Mouse (Mus musculus): Measurements from ENCODE around the gene Icam1. TPM values are rescaled to one million over a fixed set of nuclear protein-coding genes. Genes with fewer than 3 reads are reported as not detected.

Gene Icam1
- total RNA-seq, 4 experiments from 2014 or later, result 1.3 to 2.3 (median 1.4) TPM

DNA sequence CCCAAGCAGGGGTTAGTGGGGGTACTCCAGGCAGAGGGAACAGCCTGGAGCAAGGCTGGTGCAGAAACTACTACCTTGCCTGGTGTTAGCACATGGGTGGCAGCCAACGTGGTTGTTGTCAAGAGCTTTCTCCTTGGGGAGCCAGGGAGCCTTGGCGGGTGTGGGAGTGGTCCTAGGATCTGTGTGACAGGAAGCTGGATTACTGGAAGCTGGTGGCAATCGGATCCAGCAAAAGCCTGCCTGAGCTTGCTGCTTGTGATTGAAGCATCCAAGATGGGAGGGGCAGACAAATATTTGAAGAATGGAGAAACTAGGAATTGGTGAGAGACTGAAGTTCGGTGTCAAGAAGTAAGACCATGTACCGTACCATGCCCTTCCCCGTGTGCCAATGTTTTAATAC is 6.5 kb downstream of the Icam1 start:
- no peak for DNase-seq (ENCODE audit: low spot score in 2 of 2)

DNA sequence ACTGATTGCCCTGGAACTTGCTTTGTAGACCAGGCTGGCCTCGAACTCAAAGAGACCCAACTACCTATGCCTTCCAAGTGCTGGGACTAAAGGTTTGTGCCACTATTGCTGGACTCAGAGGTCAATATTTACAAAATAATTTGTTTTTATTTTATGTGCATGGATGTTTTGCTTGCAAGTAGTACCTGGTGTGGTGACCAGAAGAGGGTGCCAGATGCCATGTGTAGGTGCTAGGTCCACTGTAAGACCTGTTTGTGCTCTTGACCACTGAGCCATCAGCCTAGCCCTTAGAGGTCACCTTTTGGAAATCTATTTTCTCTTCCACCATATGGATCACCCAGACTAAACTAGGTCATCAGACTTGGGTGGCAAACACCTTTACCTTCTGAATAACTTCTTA is 6.9 kb downstream of the Icam1 start:
- DNase-seq (ENCODE audit: low spot score in 2 of 2), result no peak

DNA sequence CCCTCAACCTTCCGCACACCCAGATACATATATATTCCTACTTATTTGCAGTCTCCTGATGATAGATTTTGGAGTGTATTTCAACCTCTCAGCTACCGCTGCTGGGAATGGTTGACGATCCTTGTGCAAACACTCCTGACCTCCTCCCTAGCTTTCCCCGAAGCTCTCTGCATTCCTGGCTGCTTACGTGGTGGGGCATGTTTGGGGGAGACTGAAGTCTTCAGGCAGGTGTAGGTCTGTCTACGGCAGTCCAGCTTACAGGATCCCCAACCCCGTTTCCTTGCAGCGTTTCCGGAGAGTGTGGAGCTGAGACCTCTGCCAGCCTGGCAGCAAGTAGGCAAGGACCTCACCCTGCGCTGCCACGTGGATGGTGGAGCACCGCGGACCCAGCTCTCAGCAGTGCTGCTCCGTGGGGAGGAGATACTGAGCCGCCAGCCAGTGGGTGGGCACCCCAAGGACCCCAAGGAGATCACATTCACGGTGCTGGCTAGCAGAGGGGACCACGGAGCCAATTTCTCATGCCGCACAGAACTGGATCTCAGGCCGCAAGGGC is 9.5 kb downstream of the Icam1 start:
- no peak for DNase-seq (ENCODE audit: low spot score in 2 of 2)

DNA sequence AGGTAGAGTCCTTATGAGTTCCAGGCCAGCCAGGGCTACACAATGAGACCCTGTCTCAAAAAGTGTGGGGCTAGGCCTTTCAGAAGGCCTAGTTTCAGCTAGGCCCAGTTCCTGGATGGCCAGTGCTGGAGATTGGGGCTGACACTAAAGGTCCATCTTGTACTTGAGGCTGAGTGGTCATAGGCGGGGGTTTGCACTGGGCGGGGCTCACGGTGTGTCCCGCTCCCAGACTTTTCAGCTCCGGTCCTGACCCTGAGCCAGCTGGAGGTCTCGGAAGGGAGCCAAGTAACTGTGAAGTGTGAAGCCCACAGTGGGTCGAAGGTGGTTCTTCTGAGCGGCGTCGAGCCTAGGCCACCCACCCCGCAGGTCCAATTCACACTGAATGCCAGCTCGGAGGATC is 11.1 kb downstream of the Icam1 start:
- DNase-seq (ENCODE audit: low spot score in 2 of 2), result no peak

DNA sequence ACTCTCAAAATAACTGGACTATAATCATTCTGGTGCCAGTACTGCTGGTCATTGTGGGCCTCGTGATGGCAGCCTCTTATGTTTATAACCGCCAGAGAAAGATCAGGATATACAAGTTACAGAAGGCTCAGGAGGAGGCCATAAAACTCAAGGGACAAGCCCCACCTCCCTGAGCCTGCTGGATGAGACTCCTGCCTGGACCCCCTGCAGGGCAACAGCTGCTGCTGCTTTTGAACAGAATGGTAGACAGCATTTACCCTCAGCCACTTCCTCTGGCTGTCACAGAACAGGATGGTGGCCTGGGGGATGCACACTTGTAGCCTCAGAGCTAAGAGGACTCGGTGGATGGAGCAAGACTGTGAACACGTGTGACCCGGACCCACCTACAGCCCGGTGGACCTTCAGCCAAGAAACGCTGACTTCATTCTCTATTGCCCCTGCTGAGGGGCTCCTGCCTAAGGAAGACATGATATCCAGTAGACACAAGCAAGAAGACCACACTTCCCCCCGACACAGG is 12.0 kb downstream of the Icam1 start:
- no peak for DNase-seq (ENCODE audit: low spot score in 2 of 2)

DNA sequence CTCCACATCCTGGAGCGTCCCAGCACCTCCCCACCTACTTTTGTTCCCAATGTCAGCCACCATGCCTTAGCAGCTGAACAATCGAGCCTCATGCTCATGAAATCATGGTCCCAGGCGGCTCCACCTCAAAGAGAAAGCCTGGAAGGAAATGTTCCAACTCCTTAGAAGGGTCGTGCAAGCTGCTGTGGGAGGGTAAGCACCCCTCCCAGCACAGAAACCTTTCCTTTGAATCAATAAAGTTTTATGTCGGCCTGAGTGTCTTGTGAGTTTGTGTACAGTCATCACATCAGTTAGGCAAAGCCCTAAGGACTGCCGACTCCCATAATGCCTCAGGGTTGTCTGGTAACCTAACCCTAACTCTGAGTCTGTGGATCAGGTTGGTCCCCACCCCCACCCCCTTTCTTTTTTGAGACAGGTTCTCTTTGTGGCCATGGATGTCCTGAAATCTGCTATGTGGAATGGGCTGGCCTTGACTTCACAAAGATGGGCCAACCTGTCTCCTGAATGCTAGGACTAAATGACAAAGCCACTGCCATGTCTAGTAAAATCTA is 12.8 kb downstream of the Icam1 start:
- no peak for DNase-seq (ENCODE audit: low spot score in 2 of 2)

DNA sequence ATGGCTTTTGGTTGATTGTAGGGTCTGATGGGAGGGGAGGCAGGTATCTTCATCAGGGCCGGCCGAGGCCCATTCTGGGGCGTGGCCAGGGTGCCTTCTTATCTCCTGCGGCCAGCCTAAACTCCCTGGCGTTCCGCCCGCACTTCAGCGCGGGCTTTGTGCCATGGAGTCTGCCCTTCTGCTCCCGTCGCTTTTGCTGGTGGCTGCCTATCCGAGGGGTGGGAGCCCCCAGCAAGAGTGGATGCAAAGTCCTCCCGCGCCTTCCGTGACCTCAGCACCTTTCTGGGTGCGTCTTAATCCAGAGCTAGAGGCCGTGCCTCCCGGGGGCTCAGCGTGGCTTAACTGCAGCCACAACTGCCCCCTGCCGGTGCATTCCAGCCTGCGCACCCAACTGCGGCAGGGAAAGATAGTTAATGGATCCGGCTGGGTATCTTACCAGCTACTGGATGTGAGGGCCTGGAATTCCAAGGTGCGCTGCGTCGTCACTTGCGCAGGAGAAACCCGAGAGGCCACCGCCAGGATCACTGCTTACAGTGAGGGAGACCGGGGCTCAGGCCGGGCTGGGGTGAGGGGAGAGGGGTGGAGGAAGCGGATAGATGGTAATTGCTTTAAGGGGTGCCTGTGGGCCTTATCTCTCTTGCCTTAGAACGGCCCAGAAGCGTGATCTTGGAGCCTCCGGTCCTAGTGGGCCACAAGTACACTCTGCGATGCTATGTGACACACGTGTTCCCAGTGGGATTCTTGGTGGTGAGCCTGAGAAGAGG is 13.7 kb downstream of the Icam1 start, which contains the start of gene Icam4:
Gene Icam4 (plus strand): TSS at position 83 of the 764 bp plus-strand sequence.
- DNase-seq (ENCODE audit: low spot score in 2 of 2), result peak; percentile 76 to 77

DNA sequence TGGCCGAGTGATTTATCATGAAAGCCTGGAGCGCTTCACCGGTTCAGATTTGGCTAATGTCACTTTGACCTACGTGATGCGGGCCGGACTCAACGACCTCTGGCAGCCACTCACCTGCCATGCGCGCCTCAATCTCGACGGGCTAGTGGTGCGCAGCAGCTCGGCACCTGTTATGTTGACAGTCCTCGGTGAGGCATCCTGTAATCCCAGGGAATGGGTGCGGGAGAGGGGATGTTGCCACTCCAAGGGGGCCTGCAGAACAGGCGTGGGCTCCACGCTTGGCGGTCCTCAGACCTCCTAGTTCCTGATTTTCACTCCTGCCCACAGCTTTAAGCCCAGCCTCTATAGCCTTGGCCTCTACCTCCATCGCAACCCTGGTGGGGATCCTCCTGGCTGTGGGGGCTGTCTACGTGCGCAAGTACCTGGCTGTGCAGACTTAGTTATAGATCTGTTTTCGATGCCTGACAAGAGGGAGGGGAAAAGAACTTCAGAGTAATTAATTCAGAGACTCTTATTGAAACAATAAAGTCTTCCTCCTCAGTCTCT is 14.3 kb downstream of the Icam1 start:
- no peak for DNase-seq (ENCODE audit: low spot score in 2 of 2)

DNA sequence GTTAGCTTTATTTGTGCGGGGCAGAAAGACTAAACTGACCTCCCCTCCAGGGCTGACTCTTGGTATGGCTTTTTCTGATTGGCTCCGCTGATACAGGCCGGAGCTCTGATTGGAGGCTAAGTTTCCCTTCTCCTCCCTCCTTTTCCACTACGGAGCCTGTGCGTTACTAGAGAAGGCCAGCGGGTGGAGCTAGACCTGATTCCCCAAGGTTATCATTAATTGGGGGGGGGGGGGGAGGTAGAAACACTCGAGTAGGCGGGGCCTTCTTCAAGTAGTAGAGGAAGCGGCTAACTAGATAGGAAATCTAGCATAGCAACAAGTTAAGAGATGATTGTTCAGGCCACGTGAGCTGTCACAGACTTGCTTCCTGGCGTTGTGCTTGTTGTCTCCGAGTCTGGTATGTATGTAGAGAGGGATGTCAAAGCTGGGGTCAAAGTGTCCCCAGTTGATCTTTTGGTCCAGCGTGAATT is 15.0 kb downstream of the Icam1 start:
- peak; percentile 82 to 83 for DNase-seq (ENCODE audit: low spot score in 2 of 2)

DNA sequence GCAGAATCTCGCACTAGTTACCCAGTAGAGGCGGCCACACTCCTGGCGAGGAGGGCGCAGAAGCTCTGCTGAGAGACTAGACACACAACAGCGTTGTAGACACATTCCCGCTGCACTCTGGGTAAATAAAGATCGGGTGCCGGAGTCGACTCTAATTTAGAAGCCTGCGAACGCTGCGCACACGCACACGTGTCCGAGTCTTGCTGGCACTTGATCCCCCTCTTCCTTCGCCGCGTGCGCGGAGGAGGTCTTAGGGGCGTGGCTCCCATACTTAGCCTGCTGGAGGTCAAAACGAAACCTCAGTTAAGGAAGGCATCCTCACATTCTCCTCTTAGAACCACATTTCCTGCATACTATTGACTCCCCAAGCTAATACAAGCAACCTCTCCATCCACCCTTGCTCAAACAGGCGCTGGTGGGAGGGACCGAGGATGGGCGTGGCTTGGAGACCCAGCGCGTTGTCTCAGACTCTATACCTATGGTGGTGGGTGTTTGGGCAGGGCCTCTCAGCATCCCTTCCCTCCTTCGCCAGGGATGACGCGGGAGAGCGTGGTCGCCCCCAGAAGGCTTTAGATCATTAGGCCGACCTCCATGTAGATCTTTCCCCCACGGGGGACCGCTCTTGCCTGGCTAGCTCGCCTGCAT is 15.6 kb downstream of the Icam1 start:
- peak in 1 of 2 experiments; percentile 65 for DNase-seq (ENCODE audit: low spot score in 2 of 2)

DNA sequence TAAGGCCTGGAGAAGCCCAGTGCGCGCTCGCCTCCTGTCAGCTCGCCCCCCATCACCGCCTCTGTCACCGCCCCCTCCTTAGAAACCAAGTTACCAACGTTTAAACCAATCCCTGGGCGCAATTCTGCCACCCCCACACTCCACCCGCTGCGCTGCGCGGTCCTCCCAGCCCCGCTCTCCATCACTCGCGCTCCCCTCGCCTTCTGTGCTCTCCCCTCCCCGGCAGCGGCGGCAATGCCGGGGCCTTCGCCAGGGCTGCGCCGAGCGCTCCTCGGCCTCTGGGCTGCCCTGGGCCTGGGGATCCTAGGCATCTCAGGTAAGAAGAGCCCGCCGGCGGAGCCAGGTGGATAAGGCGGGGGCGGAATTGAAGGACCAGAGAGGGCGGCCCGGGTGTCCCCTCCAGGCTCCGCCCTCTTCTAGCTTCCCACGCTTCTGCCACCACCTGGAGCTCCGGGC is 16.1 kb downstream of the Icam1 start, which contains the start of gene Icam5:
Gene Icam5 (plus strand): TSS at position 178 of the 456 bp plus-strand sequence.
- DNase-seq (ENCODE audit: low spot score in 2 of 2), result no peak

DNA sequence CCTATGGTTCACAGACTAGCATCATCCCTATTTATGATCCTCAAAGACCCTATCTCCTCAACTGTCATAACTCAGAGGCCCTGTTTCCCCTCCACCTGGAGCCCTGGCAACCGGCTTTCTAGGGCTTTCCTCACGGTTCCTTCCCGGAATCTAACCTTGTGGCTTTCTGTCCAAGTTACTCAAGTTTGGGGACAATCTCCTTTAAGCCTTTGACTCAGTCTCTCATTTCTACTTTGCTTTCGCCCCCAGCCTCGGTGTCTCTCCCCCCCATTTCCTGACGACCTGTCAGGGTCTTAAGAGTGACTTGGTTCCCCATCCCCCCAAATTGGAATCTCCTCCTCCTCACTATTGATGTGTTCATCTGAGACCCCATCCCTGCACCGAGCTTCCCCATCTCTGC is 16.7 kb downstream of the Icam1 start:
- no peak for DNase-seq (ENCODE audit: low spot score in 2 of 2)

DNA sequence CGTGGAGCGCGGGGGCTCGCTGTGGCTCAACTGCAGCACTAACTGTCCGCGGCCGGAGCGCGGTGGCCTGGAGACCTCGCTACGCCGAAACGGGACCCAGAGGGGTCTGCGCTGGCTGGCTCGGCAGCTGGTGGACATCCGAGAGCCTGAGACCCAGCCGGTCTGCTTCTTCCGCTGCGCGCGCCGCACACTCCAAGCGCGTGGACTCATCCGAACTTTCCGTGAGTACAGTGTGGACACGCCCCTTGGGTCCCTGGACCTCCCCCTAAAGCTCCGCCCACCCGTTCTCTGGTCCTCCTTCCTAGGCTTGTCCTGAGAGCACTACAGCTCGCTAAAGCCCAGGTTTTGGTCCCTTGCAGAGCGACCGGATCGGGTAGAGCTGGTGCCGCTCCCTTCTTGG is 17.4 kb downstream of the Icam1 start:
- DNase-seq (ENCODE audit: low spot score in 2 of 2), result peak; percentile 80 to 82

DNA sequence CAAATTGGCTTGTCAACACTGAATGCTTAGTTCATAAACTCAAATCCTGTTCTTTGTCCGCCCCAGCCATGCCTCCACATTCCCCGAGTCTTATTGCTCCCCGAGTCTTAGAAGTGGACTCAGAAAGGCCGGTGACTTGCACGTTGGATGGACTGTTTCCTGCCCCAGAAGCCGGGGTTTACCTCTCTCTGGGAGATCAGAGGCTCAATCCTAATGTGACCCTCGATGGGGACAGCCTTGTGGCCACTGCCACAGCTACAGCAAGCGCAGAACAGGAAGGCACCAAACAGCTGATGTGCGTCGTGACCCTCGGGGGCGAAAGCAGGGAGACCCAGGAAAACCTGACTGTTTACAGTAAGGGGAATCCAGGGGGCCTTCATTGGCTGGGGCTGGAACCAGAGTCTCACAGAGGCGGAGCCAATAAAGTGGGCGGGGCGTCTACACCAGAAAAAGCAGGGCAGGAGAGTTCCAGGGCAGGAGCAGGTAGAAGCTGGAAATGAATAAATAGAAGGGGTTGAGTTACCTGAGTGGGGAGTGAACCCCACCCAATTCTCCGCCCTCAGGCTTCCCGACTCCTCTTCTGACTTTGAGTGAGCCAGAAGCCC is 18.8 kb downstream of the Icam1 start:
- DNase-seq (ENCODE audit: low spot score in 2 of 2), result no peak

DNA sequence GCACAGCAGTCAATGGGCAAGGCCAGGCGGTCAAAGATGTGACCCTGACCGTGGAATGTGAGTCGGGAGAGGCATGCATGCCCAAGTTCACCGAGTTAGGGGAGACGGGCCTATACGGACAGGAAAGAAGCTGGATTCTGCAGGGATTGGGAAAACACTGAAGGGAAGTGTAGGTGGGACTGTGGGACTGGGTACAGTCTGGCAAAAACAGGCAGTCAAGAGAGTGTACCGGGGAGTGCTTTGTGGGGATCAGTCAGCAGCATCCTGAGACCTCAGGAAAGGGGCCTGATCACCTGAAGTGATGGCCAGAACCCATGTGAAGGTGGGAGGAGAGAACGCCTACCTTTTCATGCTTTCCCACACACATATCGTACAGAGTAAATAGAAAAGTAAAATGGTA is 19.8 kb downstream of the Icam1 start:
- no peak for DNase-seq (ENCODE audit: low spot score in 2 of 2)

DNA sequence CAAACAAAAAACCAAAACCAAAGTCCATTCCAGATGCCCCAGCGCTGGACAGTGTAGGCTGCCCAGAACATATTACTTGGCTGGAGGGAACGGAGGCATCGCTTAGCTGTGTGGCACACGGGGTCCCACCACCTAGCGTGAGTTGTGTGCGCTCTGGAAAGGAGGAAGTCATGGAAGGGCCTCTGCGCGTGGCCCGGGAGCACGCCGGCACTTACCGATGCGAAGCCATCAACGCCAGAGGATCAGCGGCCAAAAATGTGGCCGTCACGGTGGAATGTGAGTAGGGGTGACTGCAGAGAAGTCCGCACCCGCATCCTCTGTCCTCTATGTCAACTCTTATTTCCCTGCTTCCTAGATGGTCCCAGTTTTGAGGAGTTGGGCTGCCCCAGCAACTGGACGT is 20.4 kb downstream of the Icam1 start:
- DNase-seq (ENCODE audit: low spot score in 2 of 2), result no peak

DNA sequence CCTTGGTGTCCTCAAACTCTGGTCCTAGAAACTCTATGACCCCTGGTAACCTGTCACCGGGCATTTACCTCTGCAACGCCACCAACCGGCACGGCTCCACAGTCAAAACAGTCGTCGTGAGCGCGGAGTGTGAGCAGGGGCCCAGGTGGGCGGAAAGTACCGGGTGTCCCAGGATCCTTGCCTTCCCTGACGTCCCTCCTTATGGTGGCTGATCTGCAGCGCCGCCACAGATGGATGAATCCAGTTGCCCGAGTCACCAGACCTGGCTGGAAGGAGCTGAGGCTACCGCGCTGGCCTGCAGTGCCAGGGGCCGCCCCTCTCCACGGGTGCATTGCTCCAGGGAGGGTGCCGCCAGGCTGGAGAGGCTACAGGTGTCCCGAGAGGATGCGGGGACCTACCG is 20.9 kb downstream of the Icam1 start:
- DNase-seq (ENCODE audit: low spot score in 2 of 2), result no peak

DNA sequence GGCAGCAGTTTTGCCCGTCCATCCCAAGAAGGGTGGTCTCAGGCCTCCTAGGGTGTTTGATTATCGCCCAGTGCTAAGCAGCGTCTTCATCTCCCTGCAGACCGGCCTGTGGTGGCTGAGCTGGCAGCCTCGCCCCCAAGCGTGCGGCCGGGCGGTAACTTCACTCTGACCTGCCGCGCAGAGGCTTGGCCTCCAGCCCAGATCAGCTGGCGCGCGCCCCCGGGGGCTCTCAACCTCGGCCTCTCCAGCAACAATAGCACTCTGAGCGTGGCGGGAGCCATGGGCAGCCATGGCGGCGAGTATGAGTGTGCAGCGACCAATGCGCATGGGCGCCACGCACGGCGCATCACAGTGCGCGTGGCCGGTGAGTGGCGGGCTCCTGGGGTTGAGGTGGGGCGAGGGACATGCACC is 21.7 kb downstream of the Icam1 start:
- DNase-seq (ENCODE audit: low spot score in 2 of 2), result no peak

DNA sequence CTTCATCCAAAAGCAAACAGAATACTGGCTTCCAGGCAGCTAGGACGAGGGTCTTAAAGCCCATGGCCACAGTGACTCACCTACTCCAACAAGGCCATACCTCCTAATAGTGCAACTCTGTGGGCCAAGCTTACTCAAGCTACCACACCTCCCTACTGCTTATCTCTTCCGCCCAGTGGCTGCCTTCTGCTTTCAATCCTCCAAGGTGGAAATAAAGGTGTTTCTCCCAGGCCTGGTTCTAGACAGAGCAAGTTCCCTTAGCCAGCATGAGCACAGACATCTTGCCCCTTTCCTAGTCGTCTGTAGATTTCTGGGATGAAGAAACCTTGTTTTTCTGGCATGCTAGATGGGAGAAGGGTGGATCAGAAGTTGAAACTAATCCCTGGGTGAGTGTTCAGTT is 24.0 kb downstream of the Icam1 start:
- no peak for DNase-seq (ENCODE audit: low spot score in 2 of 2)

DNA sequence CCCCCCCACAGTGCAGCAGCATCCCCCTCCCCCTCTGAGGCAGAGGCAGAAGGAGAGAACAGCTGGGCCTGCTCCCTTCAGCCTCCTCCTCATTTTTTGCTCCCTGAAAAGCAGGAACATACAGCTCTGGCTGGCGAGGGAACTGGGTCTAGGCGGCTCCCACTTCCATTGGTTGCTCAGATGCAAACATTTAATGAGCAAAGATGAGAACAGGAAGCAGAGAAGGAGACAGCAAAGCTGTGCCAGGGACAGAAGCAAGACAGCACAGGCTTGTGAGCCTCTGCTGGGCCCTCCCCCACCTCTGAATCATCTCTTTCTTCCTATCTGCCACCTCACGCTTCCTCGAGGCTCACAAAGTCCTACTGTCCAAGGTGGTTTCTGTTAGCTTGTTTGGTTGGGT is 25.5 kb downstream of the Icam1 start:
- DNase-seq (ENCODE audit: low spot score in 2 of 2), result no peak

DNA sequence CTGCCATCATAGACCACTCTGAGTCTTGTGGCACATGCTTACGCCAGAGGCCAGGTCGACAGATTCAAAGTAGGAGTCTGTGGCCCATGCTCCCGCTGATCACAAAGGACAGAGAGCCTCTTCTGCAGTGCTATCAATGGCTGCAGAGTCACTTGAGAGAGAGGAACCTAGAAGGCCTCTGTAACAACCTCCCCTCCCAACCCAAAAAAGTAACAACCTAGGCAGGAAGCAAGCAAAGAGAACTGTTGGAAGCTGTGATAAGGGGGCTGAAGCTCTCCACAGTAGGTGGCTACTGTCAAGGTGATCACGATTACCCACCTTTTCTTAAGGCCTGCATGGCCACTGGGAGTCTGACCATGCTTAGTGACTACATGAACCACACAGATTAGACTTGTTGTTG is 27.8 kb downstream of the Icam1 start:
- DNase-seq (ENCODE audit: low spot score in 2 of 2), result no peak
